Mouse (Mus musculus): Measurements from ENCODE around the gene Sec24b. TPM values are rescaled to one million over a fixed set of nuclear protein-coding genes. Genes with fewer than 3 reads are reported as not detected.
A peak's percentile ranks its signal among the peaks of the same experiment; 100 is the strongest.

The Sec24b gene
- polyA plus RNA-seq, 1 experiment from 2014 or later = 42.1 TPM

- peak; percentile 34 for ATAC-seq (replicated peaks; ENCODE audit: low FRiP score, low TSS enrichment, low read depth)
- Histone ChIP-seq H3K4me1 (replicated peaks; ENCODE audit: control insufficient read depth, insufficient read depth, low read length) (peaks cover 25% of the 10 kb centered on the region), H3K9ac (ENCODE audit: low read length) (peak overlapping the region; percentile 92), H3K9me3 (ENCODE audit: control insufficient read depth, low read length) (no peaks in the 10 kb centered on the region), H3K27me3 (replicated peaks; ENCODE audit: control insufficient read depth, insufficient read depth, low read length) (no peaks in the 10 kb centered on the region), H3K4me2 (ENCODE audit: low read length) (peak overlapping the region; percentile 71), H3K27ac (ENCODE audit: low read depth) (peak overlapping the region; percentile 98), H3K4me3 (ENCODE audit: low read depth, low read length) (peak overlapping the region; percentile 80), H3K36me3 (ENCODE audit: control insufficient read depth, insufficient read depth, low read length) (no peaks in the 10 kb centered on the region)
- peak; percentile 77 for DNase-seq (ENCODE audit: low spot score)
- under 1% methylated on average over 31 of the region's 42 CpGs for WGBS
Observed at GRCm38 (mm10) chr3:130059805-130060395, 1.5 kb downstream of the Sec24b start.

GRCm38 (mm10) chr3:130058488-130058887, 2.9 kb downstream of the Sec24b start:
- H3K9ac ChIP-seq (ENCODE audit: low read length) = 0 out of 2 replicates have a peak overlapping the region, but pooled peaks have one; percentile 11
- 45% methylated on average over 2 of the region's 2 CpGs for WGBS
- H3K4me1 ChIP-seq (replicated peaks; ENCODE audit: control insufficient read depth, insufficient read depth, low read length) = peaks cover 28% of the 10 kb centered on the region
- no peaks in the 10 kb centered on the region for H3K36me3 ChIP-seq (ENCODE audit: control insufficient read depth, insufficient read depth, low read length)
- DNase-seq (ENCODE audit: low spot score) (no peak), ATAC-seq (replicated peaks; ENCODE audit: low FRiP score, low TSS enrichment, low read depth) (no peak)
- H3K27me3 ChIP-seq (replicated peaks; ENCODE audit: control insufficient read depth, insufficient read depth, low read length) = no peaks in the 10 kb centered on the region
- no peak overlapping the region for H3K4me3 ChIP-seq (ENCODE audit: low read depth, low read length)
- H3K27ac ChIP-seq (ENCODE audit: low read depth) = no peak overlapping the region
- H3K4me2 ChIP-seq (ENCODE audit: low read length) = peak overlapping the region; percentile 71; the same call in 1 of the 2 replicates
- no peaks in the 10 kb centered on the region for H3K9me3 ChIP-seq (ENCODE audit: control insufficient read depth, low read length)

- WGBS = 73% methylated on average over 14 of the region's 14 CpGs
- no peaks in the 10 kb centered on the region for H3K9me3 ChIP-seq (ENCODE audit: control insufficient read depth, low read length)
- DNase-seq (ENCODE audit: low spot score) (no peak), ATAC-seq (replicated peaks; ENCODE audit: low FRiP score, low TSS enrichment, low read depth) (no peak)
- H3K4me2 ChIP-seq (ENCODE audit: low read length) = no peak overlapping the region
- no peaks in the 10 kb centered on the region for H3K27me3 ChIP-seq (replicated peaks; ENCODE audit: control insufficient read depth, insufficient read depth, low read length)
- no peak overlapping the region for H3K9ac ChIP-seq (ENCODE audit: low read length)
- no peak overlapping the region for H3K4me3 ChIP-seq (ENCODE audit: low read depth, low read length)
- H3K4me1 ChIP-seq (replicated peaks; ENCODE audit: control insufficient read depth, insufficient read depth, low read length) = peaks cover 34% of the 10 kb centered on the region
- no peak overlapping the region for H3K27ac ChIP-seq (ENCODE audit: low read depth)
- no peaks in the 10 kb centered on the region for H3K36me3 ChIP-seq (ENCODE audit: control insufficient read depth, insufficient read depth, low read length)
Observed at GRCm38 (mm10) chr3:130057569-130058345, 3.6 kb downstream of the Sec24b start.

GRCm38 (mm10) chr3:130055416-130056385, 5.7 kb downstream of the Sec24b start:
- H3K4me3 ChIP-seq (ENCODE audit: low read depth, low read length) = no peak overlapping the region
- no peaks in the 10 kb centered on the region for H3K36me3 ChIP-seq (ENCODE audit: control insufficient read depth, insufficient read depth, low read length)
- DNase-seq (ENCODE audit: low spot score) = no peak
- WGBS = 88% methylated on average over 15 of the region's 15 CpGs
- H3K27me3 ChIP-seq (replicated peaks; ENCODE audit: control insufficient read depth, insufficient read depth, low read length) = no peaks in the 10 kb centered on the region
- H3K27ac ChIP-seq (ENCODE audit: low read depth) = no peak overlapping the region
- no peak for ATAC-seq (replicated peaks; ENCODE audit: low FRiP score, low TSS enrichment, low read depth)
- H3K9me3 ChIP-seq (ENCODE audit: control insufficient read depth, low read length) = no peaks in the 10 kb centered on the region
- H3K9ac ChIP-seq (ENCODE audit: low read length) = no peak overlapping the region
- peaks cover 31% of the 10 kb centered on the region for H3K4me1 ChIP-seq (replicated peaks; ENCODE audit: control insufficient read depth, insufficient read depth, low read length)
- no peak overlapping the region for H3K4me2 ChIP-seq (ENCODE audit: low read length)

DNA sequence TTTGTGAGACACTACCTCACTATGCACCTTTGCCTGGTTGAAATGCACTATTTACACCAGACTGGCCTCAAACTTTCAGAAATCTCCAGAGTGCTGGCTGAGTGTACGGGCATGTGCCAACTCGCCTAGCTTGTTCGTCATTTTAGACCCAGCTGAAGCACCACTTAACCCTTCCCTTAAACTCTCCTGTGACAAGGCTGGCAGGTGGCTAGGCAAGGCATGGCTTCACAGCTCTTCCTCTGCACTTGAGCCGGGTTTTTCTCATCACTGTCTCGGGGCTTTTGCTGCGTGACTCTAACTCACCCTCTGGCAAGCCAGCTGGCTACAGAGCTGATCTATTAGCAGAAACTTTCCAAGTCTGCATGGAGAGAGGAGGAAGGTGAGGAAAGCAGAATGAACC, 6.8 kb downstream of the Sec24b start:
- no peak for ATAC-seq (replicated peaks; ENCODE audit: low FRiP score, low TSS enrichment, low read depth)
- Histone ChIP-seq H3K9ac (ENCODE audit: low read length) (no peak overlapping the region), H3K4me3 (ENCODE audit: low read depth, low read length) (no peak overlapping the region), H3K4me1 (replicated peaks; ENCODE audit: control insufficient read depth, insufficient read depth, low read length) (peaks cover 30% of the 10 kb centered on the region), H3K36me3 (ENCODE audit: control insufficient read depth, insufficient read depth, low read length) (no peaks in the 10 kb centered on the region), H3K27me3 (replicated peaks; ENCODE audit: control insufficient read depth, insufficient read depth, low read length) (no peaks in the 10 kb centered on the region), H3K9me3 (ENCODE audit: control insufficient read depth, low read length) (no peaks in the 10 kb centered on the region), H3K27ac (ENCODE audit: low read depth) (no peak overlapping the region), H3K4me2 (ENCODE audit: low read length) (no peak overlapping the region)
- WGBS = 75% methylated on average over 6 of the region's 6 CpGs
- no peak for DNase-seq (ENCODE audit: low spot score)

GRCm38 (mm10) chr3:130053340-130054066, 7.8 kb downstream of the Sec24b start:
- Histone ChIP-seq H3K9ac (ENCODE audit: low read length) (no peak overlapping the region), H3K9me3 (ENCODE audit: control insufficient read depth, low read length) (no peaks in the 10 kb centered on the region), H3K36me3 (ENCODE audit: control insufficient read depth, insufficient read depth, low read length) (no peaks in the 10 kb centered on the region), H3K4me3 (ENCODE audit: low read depth, low read length) (no peak overlapping the region), H3K27me3 (replicated peaks; ENCODE audit: control insufficient read depth, insufficient read depth, low read length) (no peaks in the 10 kb centered on the region), H3K27ac (ENCODE audit: low read depth) (no peak overlapping the region), H3K4me1 (replicated peaks; ENCODE audit: control insufficient read depth, insufficient read depth, low read length) (peaks cover 19% of the 10 kb centered on the region), H3K4me2 (ENCODE audit: low read length) (no peak overlapping the region)
- 52% methylated on average over 10 of the region's 10 CpGs for WGBS
- no peak for ATAC-seq (replicated peaks; ENCODE audit: low FRiP score, low TSS enrichment, low read depth)
- DNase-seq (ENCODE audit: low spot score) = no peak

DNA sequence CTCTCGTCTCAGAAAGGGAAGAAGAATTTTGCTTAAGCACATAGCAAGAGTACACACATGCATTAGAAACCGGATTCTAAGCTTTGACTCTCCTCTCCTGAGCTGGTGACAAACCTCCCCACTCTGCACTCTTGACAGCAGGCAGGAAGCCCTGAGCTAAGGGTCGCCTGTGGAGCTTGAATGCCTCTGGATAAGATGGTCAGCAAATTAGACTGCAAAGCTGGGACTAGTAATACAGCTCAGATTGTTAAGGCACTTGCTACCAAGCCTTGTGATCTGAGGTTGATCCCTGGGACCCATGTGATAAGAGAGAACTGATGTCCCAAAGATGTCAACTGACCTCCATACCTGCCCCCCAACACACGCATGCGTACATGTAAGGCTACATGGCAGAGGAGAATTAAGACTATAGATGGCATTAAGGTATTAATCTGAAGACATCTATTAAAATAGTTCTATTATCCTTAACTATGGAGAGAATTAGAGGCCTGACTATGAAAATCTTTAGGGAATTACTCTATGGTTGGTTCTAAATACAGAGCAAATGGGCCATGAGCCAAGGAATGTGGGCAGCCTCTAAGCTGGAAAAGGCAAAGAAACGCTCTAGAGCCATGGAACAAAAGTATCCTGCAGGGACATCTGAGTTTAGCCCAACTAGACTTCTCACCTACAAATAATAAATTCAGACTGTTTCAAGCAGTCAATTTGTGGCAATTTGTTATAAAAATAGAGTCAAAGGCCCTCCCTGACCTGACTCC, 8.6 kb downstream of the Sec24b start:
- WGBS = 76% methylated on average over 6 of the region's 6 CpGs
- H3K4me2 ChIP-seq (ENCODE audit: low read length) = no peak overlapping the region
- no peak overlapping the region for H3K9ac ChIP-seq (ENCODE audit: low read length)
- DNase-seq (ENCODE audit: low spot score) (no peak), ATAC-seq (replicated peaks; ENCODE audit: low FRiP score, low TSS enrichment, low read depth) (no peak)
- no peaks in the 10 kb centered on the region for H3K36me3 ChIP-seq (ENCODE audit: control insufficient read depth, insufficient read depth, low read length)
- no peaks in the 10 kb centered on the region for H3K9me3 ChIP-seq (ENCODE audit: control insufficient read depth, low read length)
- H3K27me3 ChIP-seq (replicated peaks; ENCODE audit: control insufficient read depth, insufficient read depth, low read length) = no peaks in the 10 kb centered on the region
- no peak overlapping the region for H3K27ac ChIP-seq (ENCODE audit: low read depth)
- H3K4me1 ChIP-seq (replicated peaks; ENCODE audit: control insufficient read depth, insufficient read depth, low read length) = peaks cover 13% of the 10 kb centered on the region
- no peak overlapping the region for H3K4me3 ChIP-seq (ENCODE audit: low read depth, low read length)

Data from intestine, embryonic 14.5 days (tissue).